Mouse (Mus musculus) MEL (cell line): ENCODE data around the gene Zfp277. TPM values are rescaled to one million over a fixed set of nuclear protein-coding genes. Genes with fewer than 3 reads are reported as not detected.

Experiments used
- DNase-seq: peaks from one replicate; pipeline ENCODE4 v3.0.0; 2011; ENCODE audit warnings: low read depth, low spot score
- H3K27ac ChIP-seq: 2 replicates; pipeline ENCODE4 v1.5.1; 2012; ENCODE audit warnings: low read depth, mild to moderate bottlenecking, control low read depth, low read length, moderate library complexity; ENCODE audit not compliant: control insufficient read depth
- H3K27me3 ChIP-seq, 2 experiments: fragments of 150-350 bp in 1 of 2; sonication (generic) in 1 of 2; 2 replicates each; pipeline ENCODE4 v1.6.1; 2012; ENCODE audit warnings: low read length in 2 of 2, mild to moderate bottlenecking in 2 of 2, improper control_type of control experiment in 1 of 2, moderate library complexity in 1 of 2; ENCODE audit not compliant: insufficient read depth in 2 of 2, control insufficient read depth in 1 of 2
- H3K36me3 ChIP-seq, 2 experiments: 2 replicates each; pipeline ENCODE4 v1.6.1; 2012 to 2014; ENCODE audit warnings: low read length in 2 of 2, improper control_type of control experiment in 1 of 2, inconsistent platforms in 1 of 2, mild to moderate bottlenecking in 1 of 2; ENCODE audit not compliant: insufficient read depth in 2 of 2, control insufficient read depth in 1 of 2
- H3K4me1 ChIP-seq, 2 experiments: fragments of 150-350 bp in 1 of 2; sonication (generic) in 1 of 2; 2 replicates each; pipeline ENCODE4 v1.6.1; 2012; ENCODE audit warnings: low read length in 2 of 2, improper control_type of control experiment in 1 of 2, mild to moderate bottlenecking in 1 of 2; ENCODE audit not compliant: insufficient read depth in 2 of 2, control insufficient read depth in 1 of 2
- H3K4me3 ChIP-seq, 2 experiments: fragments of 150-350 bp in 1 of 2; sonication (generic) in 1 of 2; 2 replicates each; pipeline ENCODE4 v1.5.1; 2012; ENCODE audit warnings: low read depth in 2 of 2, low read length in 2 of 2, mild to moderate bottlenecking in 2 of 2, moderate library complexity in 2 of 2, control low read depth in 1 of 2, improper control_type of control experiment in 1 of 2; ENCODE audit not compliant: control insufficient read depth in 1 of 2, insufficient read depth in 1 of 2
- H3K79me2 ChIP-seq: 2 replicates; pipeline ENCODE4 v1.6.1; 2012; ENCODE audit warnings: mild to moderate bottlenecking, low read length, moderate library complexity; ENCODE audit not compliant: control insufficient read depth, poor library complexity, insufficient read depth
- H3K9ac ChIP-seq: 2 replicates; pipeline ENCODE4 v1.6.1; 2012; ENCODE audit warnings: low read depth, mild to moderate bottlenecking, control low read depth, low read length, moderate library complexity; ENCODE audit not compliant: control insufficient read depth, poor library complexity, severe bottlenecking
- H3K9me3 ChIP-seq: fragments of 150-350 bp; sonication (generic); replicated peaks from 2 replicates; pipeline ENCODE4 v1.6.1; 2012; ENCODE audit warnings: mild to moderate bottlenecking, low read length, improper control_type of control experiment, moderate library complexity; ENCODE audit not compliant: insufficient read depth
- BHLHE40 ChIP-seq: IDR thresholded peaks from 2 replicates; pipeline ENCODE4 v1.6.1; 2012; ENCODE audit warnings: low read depth, mild to moderate bottlenecking, inconsistent platforms, low read length, improper control_type of control experiment, borderline replicate concordance
- CHD2 ChIP-seq: IDR thresholded peaks from 2 replicates; pipeline ENCODE4 v1.6.1; 2011; ENCODE audit warnings: low read length, improper control_type of control experiment
- ELF1 ChIP-seq: IDR thresholded peaks from 2 replicates; pipeline ENCODE4 v1.6.1; 2014; ENCODE audit warnings: low read depth, mild to moderate bottlenecking, inconsistent platforms, low read length, improper control_type of control experiment, moderate library complexity
- EP300 ChIP-seq, 2 experiments: IDR thresholded peaks; 2 replicates each; pipeline ENCODE4 v1.6.1; 2011; ENCODE audit warnings: improper control_type of control experiment in 2 of 2, low read length in 2 of 2, low read depth in 1 of 2, mild to moderate bottlenecking in 1 of 2
- GABPA ChIP-seq: IDR thresholded peaks from 2 replicates; pipeline ENCODE4 v1.6.1; 2012; ENCODE audit warnings: low read depth, mild to moderate bottlenecking, inconsistent platforms, low read length, improper control_type of control experiment, moderate library complexity
- GATA1 ChIP-seq: IDR thresholded peaks from 2 replicates; pipeline ENCODE4 v1.6.1; 2011; ENCODE audit warnings: low read depth, low read length, improper control_type of control experiment
- MAX ChIP-seq: IDR thresholded peaks from 2 replicates; pipeline ENCODE4 v1.6.1; 2011; ENCODE audit warnings: low read length, improper control_type of control experiment
- MAZ ChIP-seq: IDR thresholded peaks from 2 replicates; pipeline ENCODE4 v1.6.1; 2012; ENCODE audit warnings: low read depth, mild to moderate bottlenecking, inconsistent platforms, low read length, improper control_type of control experiment
- MXI1 ChIP-seq: IDR thresholded peaks from 2 replicates; pipeline ENCODE4 v1.6.1; 2011; ENCODE audit warnings: mild to moderate bottlenecking, low read depth, low read length, improper control_type of control experiment
- MYC ChIP-seq: IDR thresholded peaks from 2 replicates; pipeline ENCODE4 v1.6.1; 2011; ENCODE audit warnings: low read depth, mild to moderate bottlenecking, low read length, improper control_type of control experiment, moderate library complexity
- NELFE ChIP-seq: IDR thresholded peaks from 2 replicates; pipeline ENCODE4 v1.6.1; 2011; ENCODE audit warnings: low read depth, low read length, improper control_type of control experiment
- NRF1 ChIP-seq: IDR thresholded peaks from 2 replicates; pipeline ENCODE4 v1.6.1; 2014; ENCODE audit warnings: low read depth, mild to moderate bottlenecking, inconsistent platforms, low read length, improper control_type of control experiment, moderate library complexity; ENCODE audit not compliant: poor library complexity, insufficient read depth, severe bottlenecking
- POLR2AphosphoS2 ChIP-seq: IDR thresholded peaks from 2 replicates; pipeline ENCODE4 v1.6.1; 2011; ENCODE audit warnings: low read length, improper control_type of control experiment
- POLR2AphosphoS5 ChIP-seq: IDR thresholded peaks from 2 replicates; pipeline ENCODE4 v1.6.1; 2012; ENCODE audit warnings: low read depth, borderline replicate concordance, mild to moderate bottlenecking, inconsistent platforms, low read length, moderate library complexity, mixed read lengths
- RAD21 ChIP-seq: IDR thresholded peaks from 2 replicates; pipeline ENCODE4 v1.6.1; 2011; ENCODE audit warnings: mild to moderate bottlenecking, low read depth, low read length, improper control_type of control experiment
- RCOR1 ChIP-seq: IDR thresholded peaks from 2 replicates; pipeline ENCODE4 v1.6.1; 2012; ENCODE audit warnings: low read depth, mild to moderate bottlenecking, inconsistent platforms, low read length, improper control_type of control experiment
- SIN3A ChIP-seq: IDR thresholded peaks from 2 replicates; pipeline ENCODE4 v1.6.1; 2012; ENCODE audit warnings: low read length, improper control_type of control experiment, inconsistent platforms
- TCF12 ChIP-seq: IDR thresholded peaks from 2 replicates; pipeline ENCODE4 v1.6.1; 2014; ENCODE audit warnings: low read depth, mild to moderate bottlenecking, inconsistent platforms, low read length, improper control_type of control experiment, moderate library complexity
- UBTF ChIP-seq: IDR thresholded peaks from 2 replicates; pipeline ENCODE4 v1.6.1; 2012; ENCODE audit warnings: low read depth, mild to moderate bottlenecking, inconsistent platforms, low read length, improper control_type of control experiment, moderate library complexity, borderline replicate concordance; ENCODE audit not compliant: insufficient read depth
- USF1 ChIP-seq: IDR thresholded peaks from 2 replicates; pipeline ENCODE4 v1.6.1; 2014; ENCODE audit warnings: low read depth, mild to moderate bottlenecking, inconsistent platforms, low read length, improper control_type of control experiment, moderate library complexity
- USF2 ChIP-seq, 2 experiments: IDR thresholded peaks; 2 replicates each; pipeline ENCODE4 v1.6.1; 2011 to 2012; ENCODE audit warnings: improper control_type of control experiment in 2 of 2, low read length in 2 of 2, borderline replicate concordance in 1 of 2, inconsistent platforms in 1 of 2, low read depth in 1 of 2, mild to moderate bottlenecking in 1 of 2; ENCODE audit not compliant: insufficient read depth in 1 of 2
- ZC3H11A ChIP-seq: IDR thresholded peaks from 2 replicates; pipeline ENCODE4 v1.6.1; 2012; ENCODE audit warnings: low read depth, mild to moderate bottlenecking, inconsistent platforms, low read length, improper control_type of control experiment
- ZKSCAN1 ChIP-seq: IDR thresholded peaks from 2 replicates; pipeline ENCODE4 v1.6.1; 2012; ENCODE audit warnings: low read depth, mild to moderate bottlenecking, inconsistent platforms, low read length, improper control_type of control experiment, moderate library complexity
- ZMIZ1 ChIP-seq: IDR thresholded peaks from 2 replicates; pipeline ENCODE4 v1.6.1; 2012; ENCODE audit warnings: low read depth, mild to moderate bottlenecking, inconsistent platforms, low read length, improper control_type of control experiment, moderate library complexity
- polyA plus RNA-seq, 2 experiments: library from polyadenylated mRNA; stranded (reverse) in 1 of 2; unstranded in 1 of 2; fragments of >175 nt in 1 of 2; fragments of >200 nt in 1 of 2; gene quantifications; 2 replicates each; pipeline versions ENCODE4 v1.2.1 to v1.2.4; 2012; ENCODE audit warnings: low replicate concordance in 2 of 2, low read depth in 1 of 2; ENCODE audit not compliant: insufficient read length in 2 of 2, insufficient read depth in 1 of 2, missing spikeins in 1 of 2
- total RNA-seq: library from RNA; depleted of rRNA; stranded (reverse); fragments of 300-350 nt; gene quantifications from 2 replicates; pipeline ENCODE4 v1.2.3, GENCODE M21; 2012

The Zfp277 gene
- total and polyA plus RNA-seq, 3 experiments = 1.1 to 1.9 TPM; not detected in 1

- no peak overlapping the region for H3K27ac ChIP-seq
- no peaks in the 10 kb centered on the region for H3K9me3 ChIP-seq
- TF ChIP-seq POLR2AphosphoS5 (no peak), POLR2AphosphoS2 (no peak), RCOR1 (no peak), UBTF (no peak), ZMIZ1 (no peak), MAX (no peak), USF1 (no peak)
- peak; percentile 10 for DNase-seq
- no peaks in the 10 kb centered on the region for H3K79me2 ChIP-seq
- H3K27me3 ChIP-seq = peaks cover 10 to 11% of the 10 kb centered on the region in 2 experiments
- peaks cover 0 to 3% of the 10 kb centered on the region in 2 experiments; a peak in 1 of 4 replicates for H3K36me3 ChIP-seq
- H3K9ac ChIP-seq = peak overlapping the region; percentile 44; the same call in 1 of the 2 replicates
- no peaks in the 10 kb centered on the region; a peak in 2 of 4 replicates for H3K4me1 ChIP-seq
- H3K4me3 ChIP-seq = peak overlapping the region; percentile 54
Measured at GRCm38 (mm10) chr12:40446450-40447381, 1.0 kb upstream of the Zfp277 start.

GRCm38 (mm10) chr12:40445206-40445605 is 496 bp downstream of the Zfp277 start:
- H3K9ac ChIP-seq = peak overlapping the region; percentile 58
- no peak for DNase-seq
- 0 out of 2 replicates have a peak, but pooled peaks have one; percentile 36 for TF ChIP-seq MAX
- TF ChIP-seq BHLHE40 = peak; percentile 65; the same call in 1 of the 2 replicates
- TF ChIP-seq RCOR1 = peak; percentile 56; the same call in 1 of the 2 replicates
- no peak for TF ChIP-seq RAD21
- peak; percentile 70; the same call in 1 of the 2 replicates for TF ChIP-seq MXI1
- H3K36me3 ChIP-seq = peaks cover 0 to 3% of the 10 kb centered on the region in 2 experiments; a peak in 1 of 4 replicates
- H3K27ac ChIP-seq = no peak overlapping the region
- no peaks in the 10 kb centered on the region for H3K79me2 ChIP-seq
- H3K9me3 ChIP-seq = no peaks in the 10 kb centered on the region
- H3K4me1 ChIP-seq = no peaks in the 10 kb centered on the region; a peak in 2 of 4 replicates
- H3K4me3 ChIP-seq = peak overlapping the region; percentile 87
- H3K27me3 ChIP-seq = peaks cover 7 to 10% of the 10 kb centered on the region in 2 experiments

GRCm38 (mm10) chr12:40438049-40438448 is 7.7 kb downstream of the Zfp277 start:
- H3K4me3 ChIP-seq = no peak overlapping the region
- H3K9me3 ChIP-seq = no peaks in the 10 kb centered on the region
- no peak overlapping the region for H3K27ac ChIP-seq
- H3K36me3 ChIP-seq = 0 out of 4 replicates have a peak, but pooled peaks cover 0 to 3% of the 10 kb centered on the region in 2 experiments
- H3K4me1 ChIP-seq = no peaks in the 10 kb centered on the region
- H3K79me2 ChIP-seq = no peaks in the 10 kb centered on the region
- TF ChIP-seq GATA1 (no peak), MYC (no peak), NRF1 (no peak), SIN3A (no peak), NELFE (no peak), ZC3H11A (no peak), EP300 (IDR thresholded peaks at IDR 0.05; ENCODE audit: low read depth in 1 of 2, low read length in 2 of 2) (no peak), MAZ (no peak), ZMIZ1 (no peak), GABPA (no peak), MXI1 (no peak), ZKSCAN1 (no peak), CHD2 (no peak), TCF12 (no peak), USF2 (IDR thresholded peaks at IDR 0.05; ENCODE audit: borderline replicate concordance in 1 of 2, insufficient read depth in 1 of 2, low read depth in 1 of 2, low read length in 2 of 2) (no peak), ELF1 (no peak)
- no peaks in the 10 kb centered on the region for H3K27me3 ChIP-seq
- H3K9ac ChIP-seq = no peak overlapping the region
- DNase-seq = no peak
